Mouse (Mus musculus) liver, embryonic 14.5 days (tissue): Measurements from ENCODE around the gene Col1a1.

ENCODE experiments used
- CTCF ChIP-seq: IDR thresholded peaks from 2 replicates; pipeline ENCODE4 v1.5.1; 2016; ENCODE audit warnings: antibody characterized with exemption, low read depth, control low read depth
- EP300 ChIP-seq: IDR thresholded peaks from 2 replicates; pipeline ENCODE4 v1.6.1; 2016; ENCODE audit warnings: antibody characterized with exemption, low read depth

DNA sequence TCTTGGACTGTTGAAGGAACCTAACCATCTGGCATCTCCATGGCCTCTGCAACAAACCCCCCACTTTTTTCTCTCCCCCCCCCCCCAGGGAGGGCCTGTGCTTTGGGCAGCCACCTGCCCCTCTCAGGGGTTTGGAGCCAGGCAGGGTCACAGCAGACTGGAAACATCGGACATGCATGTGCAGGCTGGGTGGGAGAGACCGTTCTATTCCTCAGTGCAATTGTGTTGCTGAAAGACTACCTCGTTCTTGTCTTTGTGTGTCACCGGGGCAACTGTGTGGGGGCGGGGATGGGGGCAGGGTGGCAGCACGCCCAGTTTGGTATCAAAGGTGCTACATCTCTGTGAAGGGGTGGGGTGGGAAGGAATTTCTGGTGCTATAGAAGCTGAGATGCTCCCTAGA, 16.1 kb downstream of the Col1a1 start:
- TF ChIP-seq CTCF (no peak), EP300 (no peak)
